Mouse (Mus musculus): ENCODE data around the gene Dclk1. TPM values are rescaled to one million over a fixed set of nuclear protein-coding genes. Genes with fewer than 3 reads are reported as not detected.

The Dclk1 gene
- polyA plus RNA-seq, 1 experiment from 2014 or later, result 234 TPM

GRCm38 (mm10) chr3:55411547-55411946 lies 169.4 kb downstream of the Dclk1 start:
- no peak overlapping the region for H3K4me2 ChIP-seq (ENCODE audit: low read length)
- no peak overlapping the region for H3K9ac ChIP-seq (ENCODE audit: low read depth, low read length)
- no peaks in the 10 kb centered on the region for H3K27me3 ChIP-seq (replicated peaks; ENCODE audit: control insufficient read depth, insufficient read depth, low read length)
- no peaks in the 10 kb centered on the region for H3K9me3 ChIP-seq (ENCODE audit: control insufficient read depth, low read length)
- peaks cover 13% of the 10 kb centered on the region for H3K4me1 ChIP-seq (ENCODE audit: control insufficient read depth, insufficient read depth, low read depth, low read length)
- H3K27ac ChIP-seq (ENCODE audit: low read depth, low read length), result no peak overlapping the region
- H3K36me3 ChIP-seq (ENCODE audit: control insufficient read depth, insufficient read depth, low read length), result no peaks in the 10 kb centered on the region
- ATAC-seq, result no peak
- H3K4me3 ChIP-seq (ENCODE audit: low read length), result no peak overlapping the region

GRCm38 (mm10) chr3:55415527-55415950 lies 173.4 kb downstream of the Dclk1 start:
- ATAC-seq, result peak; percentile 82
- WGBS, result 5% methylated on average over 14 of the region's 14 CpGs
- H3K4me2 ChIP-seq (ENCODE audit: low read length), result peak overlapping the region; percentile 51
- no peak overlapping the region for H3K4me3 ChIP-seq (ENCODE audit: low read length)
- peaks cover 17% of the 10 kb centered on the region for H3K4me1 ChIP-seq (ENCODE audit: control insufficient read depth, insufficient read depth, low read depth, low read length)
- H3K27ac ChIP-seq (ENCODE audit: low read depth, low read length), result peak overlapping the region; percentile 91
- no peaks in the 10 kb centered on the region for H3K36me3 ChIP-seq (ENCODE audit: control insufficient read depth, insufficient read depth, low read length)
- no peaks in the 10 kb centered on the region for H3K27me3 ChIP-seq (replicated peaks; ENCODE audit: control insufficient read depth, insufficient read depth, low read length)
- peak overlapping the region; percentile 57 for H3K9ac ChIP-seq (ENCODE audit: low read depth, low read length)
- no peaks in the 10 kb centered on the region for H3K9me3 ChIP-seq (ENCODE audit: control insufficient read depth, low read length)

GRCm38 (mm10) chr3:55418845-55419244 lies 176.7 kb downstream of the Dclk1 start:
- no peaks in the 10 kb centered on the region for H3K36me3 ChIP-seq (ENCODE audit: control insufficient read depth, insufficient read depth, low read length)

GRCm38 (mm10) chr3:55419334-55419733 lies 177.2 kb downstream of the Dclk1 start:
- WGBS, result 21% methylated on average over 3 of the region's 3 CpGs
- Histone ChIP-seq H3K36me3 (ENCODE audit: control insufficient read depth, insufficient read depth, low read length) (no peaks in the 10 kb centered on the region), H3K27me3 (replicated peaks; ENCODE audit: control insufficient read depth, insufficient read depth, low read length) (no peaks in the 10 kb centered on the region), H3K9me3 (ENCODE audit: control insufficient read depth, low read length) (no peaks in the 10 kb centered on the region), H3K27ac (ENCODE audit: low read depth, low read length) (no peak overlapping the region), H3K4me3 (ENCODE audit: low read length) (no peak overlapping the region), H3K4me1 (ENCODE audit: control insufficient read depth, insufficient read depth, low read depth, low read length) (peaks cover 33% of the 10 kb centered on the region), H3K4me2 (ENCODE audit: low read length) (no peak overlapping the region), H3K9ac (ENCODE audit: low read depth, low read length) (no peak overlapping the region)
- ATAC-seq, result no peak

More at GRCm38 (mm10) chr3:55418845-55419244, 176.7 kb downstream of the Dclk1 start:
- no peak for ATAC-seq
- H3K9ac ChIP-seq (ENCODE audit: low read depth, low read length), result no peak overlapping the region
- H3K4me2 ChIP-seq (ENCODE audit: low read length), result no peak overlapping the region
- H3K27me3 ChIP-seq (replicated peaks; ENCODE audit: control insufficient read depth, insufficient read depth, low read length), result no peaks in the 10 kb centered on the region
- no peaks in the 10 kb centered on the region for H3K9me3 ChIP-seq (ENCODE audit: control insufficient read depth, low read length)
- 62% methylated on average over 6 of the region's 6 CpGs for WGBS
- H3K27ac ChIP-seq (ENCODE audit: low read depth, low read length), result no peak overlapping the region
- peaks cover 29% of the 10 kb centered on the region for H3K4me1 ChIP-seq (ENCODE audit: control insufficient read depth, insufficient read depth, low read depth, low read length)
- no peak overlapping the region for H3K4me3 ChIP-seq (ENCODE audit: low read length)

- Histone ChIP-seq H3K4me2 (ENCODE audit: low read length) (no peak overlapping the region), H3K9me3 (ENCODE audit: control insufficient read depth, low read length) (no peaks in the 10 kb centered on the region), H3K9ac (ENCODE audit: low read depth, low read length) (no peak overlapping the region), H3K4me1 (ENCODE audit: control insufficient read depth, insufficient read depth, low read depth, low read length) (peaks cover 29% of the 10 kb centered on the region), H3K27ac (ENCODE audit: low read depth, low read length) (no peak overlapping the region), H3K4me3 (ENCODE audit: low read length) (no peak overlapping the region), H3K27me3 (replicated peaks; ENCODE audit: control insufficient read depth, insufficient read depth, low read length) (no peaks in the 10 kb centered on the region), H3K36me3 (ENCODE audit: control insufficient read depth, insufficient read depth, low read length) (no peaks in the 10 kb centered on the region)
- 47% methylated on average over 8 of the region's 8 CpGs for WGBS
- no peak for ATAC-seq
These were observed 178.4 kb downstream of the Dclk1 start for GRCm38 (mm10) chr3:55420436-55421083.

GRCm38 (mm10) chr3:55423640-55424397 lies 181.7 kb downstream of the Dclk1 start:
- peak; percentile 94 for ATAC-seq
- Histone ChIP-seq H3K27ac (ENCODE audit: low read depth, low read length) (peak overlapping the region; percentile 81), H3K9me3 (ENCODE audit: control insufficient read depth, low read length) (no peaks in the 10 kb centered on the region), H3K27me3 (replicated peaks; ENCODE audit: control insufficient read depth, insufficient read depth, low read length) (no peaks in the 10 kb centered on the region), H3K4me2 (ENCODE audit: low read length) (peak overlapping the region; percentile 43), H3K4me1 (ENCODE audit: control insufficient read depth, insufficient read depth, low read depth, low read length) (peaks cover 22% of the 10 kb centered on the region), H3K36me3 (ENCODE audit: control insufficient read depth, insufficient read depth, low read length) (no peaks in the 10 kb centered on the region), H3K9ac (ENCODE audit: low read depth, low read length) (no peak overlapping the region; the same call in 1 of the 2 replicates), H3K4me3 (ENCODE audit: low read length) (peak overlapping the region; percentile 19; the same call in 1 of the 2 replicates)
- WGBS, result 8% methylated on average over 11 of the region's 11 CpGs

GRCm38 (mm10) chr3:55430022-55430549 lies 187.9 kb downstream of the Dclk1 start:
- H3K4me2 ChIP-seq (ENCODE audit: low read length), result no peak overlapping the region
- H3K9ac ChIP-seq (ENCODE audit: low read depth, low read length), result no peak overlapping the region
- H3K27ac ChIP-seq (ENCODE audit: low read depth, low read length), result no peak overlapping the region
- no peaks in the 10 kb centered on the region for H3K27me3 ChIP-seq (replicated peaks; ENCODE audit: control insufficient read depth, insufficient read depth, low read length)
- 80% methylated on average over 2 of the region's 2 CpGs for WGBS
- H3K36me3 ChIP-seq (ENCODE audit: control insufficient read depth, insufficient read depth, low read length), result no peaks in the 10 kb centered on the region
- H3K9me3 ChIP-seq (ENCODE audit: control insufficient read depth, low read length), result no peaks in the 10 kb centered on the region
- no peak for ATAC-seq
- no peak overlapping the region for H3K4me3 ChIP-seq (ENCODE audit: low read length)
- peaks cover 4% of the 10 kb centered on the region; the same call in 1 of the 2 replicates for H3K4me1 ChIP-seq (ENCODE audit: control insufficient read depth, insufficient read depth, low read depth, low read length)

GRCm38 (mm10) chr3:55431223-55431622 lies 189.1 kb downstream of the Dclk1 start:
- no peaks in the 10 kb centered on the region for H3K27me3 ChIP-seq (replicated peaks; ENCODE audit: control insufficient read depth, insufficient read depth, low read length)
- 80% methylated on average over 3 of the region's 3 CpGs for WGBS
- H3K9me3 ChIP-seq (ENCODE audit: control insufficient read depth, low read length), result no peaks in the 10 kb centered on the region
- H3K27ac ChIP-seq (ENCODE audit: low read depth, low read length), result no peak overlapping the region
- no peak overlapping the region for H3K4me3 ChIP-seq (ENCODE audit: low read length)
- H3K4me2 ChIP-seq (ENCODE audit: low read length), result no peak overlapping the region
- H3K36me3 ChIP-seq (ENCODE audit: control insufficient read depth, insufficient read depth, low read length), result no peaks in the 10 kb centered on the region
- peaks cover 4% of the 10 kb centered on the region; the same call in 1 of the 2 replicates for H3K4me1 ChIP-seq (ENCODE audit: control insufficient read depth, insufficient read depth, low read depth, low read length)
- H3K9ac ChIP-seq (ENCODE audit: low read depth, low read length), result no peak overlapping the region
- no peak for ATAC-seq

- H3K36me3 ChIP-seq (ENCODE audit: control insufficient read depth, insufficient read depth, low read length), result no peaks in the 10 kb centered on the region
- no peaks in the 10 kb centered on the region for H3K9me3 ChIP-seq (ENCODE audit: control insufficient read depth, low read length)
- H3K27ac ChIP-seq (ENCODE audit: low read depth, low read length), result no peak overlapping the region
- no peak overlapping the region for H3K9ac ChIP-seq (ENCODE audit: low read depth, low read length)
- no peak overlapping the region for H3K4me3 ChIP-seq (ENCODE audit: low read length)
- no peak overlapping the region for H3K4me2 ChIP-seq (ENCODE audit: low read length)
- 54% methylated on average over 1 of the region's 1 CpGs for WGBS
- H3K4me1 ChIP-seq (ENCODE audit: control insufficient read depth, insufficient read depth, low read depth, low read length), result peaks cover 4% of the 10 kb centered on the region; the same call in 1 of the 2 replicates
- ATAC-seq, result no peak
- H3K27me3 ChIP-seq (replicated peaks; ENCODE audit: control insufficient read depth, insufficient read depth, low read length), result no peaks in the 10 kb centered on the region
These were observed 192.1 kb downstream of the Dclk1 start for GRCm38 (mm10) chr3:55434276-55434675.
